Mouse (Mus musculus): ENCODE data around the gene Ankrd50. TPM values are rescaled to one million over a fixed set of nuclear protein-coding genes. Genes with fewer than 3 reads are reported as not detected.
A peak's percentile ranks its signal among the peaks of the same experiment; 100 is the strongest.

Gene Ankrd50
- polyA plus RNA-seq, 1 experiment from 2014 or later = 17.5 TPM

DNA sequence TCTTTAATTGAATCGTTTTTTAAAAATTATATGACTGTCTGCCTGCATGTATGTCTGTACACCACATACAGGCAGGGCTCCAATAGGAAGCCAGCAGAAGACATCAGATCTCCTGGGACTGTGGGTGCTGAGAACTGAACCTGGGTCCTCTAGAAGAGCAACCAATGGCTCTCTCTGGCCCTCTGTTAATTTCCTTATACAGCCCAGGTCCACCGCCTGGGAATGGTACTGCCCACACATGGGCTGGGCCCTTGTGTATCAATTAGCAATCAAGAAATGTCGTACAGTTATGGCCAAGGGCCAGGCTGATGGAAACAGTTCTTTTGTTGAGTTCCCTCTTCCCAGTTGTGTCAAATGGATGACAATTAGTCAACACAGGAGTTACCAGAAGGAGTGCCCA, 6.6 kb upstream of the Ankrd50 start:
- Histone ChIP-seq H3K9me3 (replicated peaks) (no peaks in the 10 kb centered on the region), H3K27me3 (replicated peaks) (no peaks in the 10 kb centered on the region; the same call in 1 of the 2 replicates), H3K9ac (replicated peaks) (no peak overlapping the region), H3K4me3 (replicated peaks) (no peak overlapping the region), H3K4me1 (no peaks in the 10 kb centered on the region), H3K36me3 (no peaks in the 10 kb centered on the region), H3K27ac (replicated peaks) (no peak overlapping the region), H3K4me2 (no peak overlapping the region)
- 83% methylated on average over 3 of the region's 3 CpGs for WGBS
- ATAC-seq (ENCODE audit: low FRiP score) = no peak

GRCm38 (mm10) chr3:38490720-38491119, 6.1 kb upstream of the Ankrd50 start:
- H3K4me1 ChIP-seq = no peaks in the 10 kb centered on the region
- H3K4me2 ChIP-seq = no peak overlapping the region
- H3K36me3 ChIP-seq = no peaks in the 10 kb centered on the region
- no peak overlapping the region for H3K4me3 ChIP-seq (replicated peaks)
- ATAC-seq (ENCODE audit: low FRiP score) = no peak
- no peak overlapping the region for H3K9ac ChIP-seq (replicated peaks)
- no peaks in the 10 kb centered on the region for H3K9me3 ChIP-seq (replicated peaks)
- no peak overlapping the region for H3K27ac ChIP-seq (replicated peaks)
- WGBS = 89% methylated on average over 2 of the region's 2 CpGs
- no peaks in the 10 kb centered on the region; the same call in 1 of the 2 replicates for H3K27me3 ChIP-seq (replicated peaks)

DNA sequence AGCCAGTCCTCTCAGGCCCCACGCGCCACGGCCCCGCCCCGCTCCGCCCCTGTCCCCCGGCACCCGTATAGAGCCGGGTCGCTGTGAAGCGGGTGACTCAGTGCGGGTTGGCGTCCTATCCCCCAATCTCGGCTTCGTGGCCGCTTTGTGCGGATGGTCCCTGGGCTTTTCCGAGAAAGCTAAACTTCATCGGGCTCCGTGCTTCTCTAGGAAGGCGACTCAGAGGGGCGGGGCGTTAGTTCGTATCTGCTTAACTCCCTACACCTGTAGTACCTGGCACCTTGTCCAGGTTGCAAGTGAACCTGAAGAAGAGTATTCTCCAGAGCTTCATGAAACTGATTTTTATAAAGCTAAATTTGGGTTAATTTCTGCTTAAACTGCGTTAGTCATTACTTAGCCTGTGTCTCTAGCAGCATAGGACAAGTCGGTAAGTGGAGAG, 482 bp upstream of the Ankrd50 start:
- H3K4me3 ChIP-seq (replicated peaks) = peak overlapping the region; percentile 83
- ATAC-seq (ENCODE audit: low FRiP score) = no peak
- peak overlapping the region; percentile 40 for H3K9ac ChIP-seq (replicated peaks)
- peaks cover 31% of the 10 kb centered on the region for H3K4me1 ChIP-seq
- peak overlapping the region; percentile 92 for H3K27ac ChIP-seq (replicated peaks)
- H3K27me3 ChIP-seq (replicated peaks) = no peaks in the 10 kb centered on the region; the same call in 1 of the 2 replicates
- 0 out of 2 replicates have a peak, but pooled peaks cover 2% of the 10 kb centered on the region for H3K36me3 ChIP-seq
- no peaks in the 10 kb centered on the region for H3K9me3 ChIP-seq (replicated peaks)
- WGBS = 2% methylated on average over 26 of the region's 26 CpGs
- peak overlapping the region; percentile 84 for H3K4me2 ChIP-seq

- H3K27ac ChIP-seq (replicated peaks) = peak overlapping the region; percentile 92
- H3K4me1 ChIP-seq = peaks cover 44% of the 10 kb centered on the region
- WGBS = 10% methylated on average over 10 of the region's 10 CpGs
- peak overlapping the region; percentile 97 for H3K9ac ChIP-seq (replicated peaks)
- no peaks in the 10 kb centered on the region for H3K27me3 ChIP-seq (replicated peaks)
- no peak for ATAC-seq (ENCODE audit: low FRiP score)
- H3K9me3 ChIP-seq (replicated peaks) = no peaks in the 10 kb centered on the region
- H3K4me3 ChIP-seq (replicated peaks) = peak overlapping the region; percentile 83
- H3K4me2 ChIP-seq = peak overlapping the region; percentile 84
- peaks cover 8% of the 10 kb centered on the region; the same call in 1 of the 2 replicates for H3K36me3 ChIP-seq
Measured at GRCm38 (mm10) chr3:38483551-38483950, 1.1 kb downstream of the Ankrd50 start.

- H3K36me3 ChIP-seq = peaks cover 12% of the 10 kb centered on the region; the same call in 1 of the 2 replicates
- peak overlapping the region; percentile 83 for H3K4me3 ChIP-seq (replicated peaks)
- no peaks in the 10 kb centered on the region for H3K9me3 ChIP-seq (replicated peaks)
- H3K27me3 ChIP-seq (replicated peaks) = no peaks in the 10 kb centered on the region
- H3K27ac ChIP-seq (replicated peaks) = 0 out of 2 replicates have a peak overlapping the region, but pooled peaks have one; percentile 92
- peak overlapping the region; percentile 84 for H3K4me2 ChIP-seq
- H3K4me1 ChIP-seq = peaks cover 50% of the 10 kb centered on the region
- WGBS = 13% methylated on average over 11 of the region's 11 CpGs
- H3K9ac ChIP-seq (replicated peaks) = peak overlapping the region; percentile 97
- no peak for ATAC-seq (ENCODE audit: low FRiP score)
Measured at GRCm38 (mm10) chr3:38482749-38483148, 1.9 kb downstream of the Ankrd50 start.

- peak overlapping the region; percentile 84 for H3K4me2 ChIP-seq
- H3K27ac ChIP-seq (replicated peaks) = no peak overlapping the region
- H3K4me3 ChIP-seq (replicated peaks) = peak overlapping the region; percentile 29
- H3K4me1 ChIP-seq = peaks cover 60% of the 10 kb centered on the region
- 53% methylated on average over 1 of the region's 1 CpGs for WGBS
- no peaks in the 10 kb centered on the region for H3K27me3 ChIP-seq (replicated peaks)
- H3K9ac ChIP-seq (replicated peaks) = no peak overlapping the region
- peaks cover 12% of the 10 kb centered on the region; the same call in 1 of the 2 replicates for H3K36me3 ChIP-seq
- no peaks in the 10 kb centered on the region for H3K9me3 ChIP-seq (replicated peaks)
- no peak for ATAC-seq (ENCODE audit: low FRiP score)
Measured at GRCm38 (mm10) chr3:38481106-38481505, 3.5 kb downstream of the Ankrd50 start.

- Histone ChIP-seq H3K36me3 (peaks cover 12% of the 10 kb centered on the region; the same call in 1 of the 2 replicates), H3K27ac (replicated peaks) (no peak overlapping the region), H3K9me3 (replicated peaks) (no peaks in the 10 kb centered on the region), H3K4me1 (peaks cover 77% of the 10 kb centered on the region), H3K4me2 (peak overlapping the region; percentile 22; the same call in 1 of the 2 replicates), H3K4me3 (replicated peaks) (no peak overlapping the region), H3K9ac (replicated peaks) (no peak overlapping the region), H3K27me3 (replicated peaks) (no peaks in the 10 kb centered on the region)
- ATAC-seq (ENCODE audit: low FRiP score) = no peak
- WGBS = 71% methylated on average over 1 of the region's 1 CpGs
Measured at GRCm38 (mm10) chr3:38477936-38478335, 6.7 kb downstream of the Ankrd50 start.

DNA sequence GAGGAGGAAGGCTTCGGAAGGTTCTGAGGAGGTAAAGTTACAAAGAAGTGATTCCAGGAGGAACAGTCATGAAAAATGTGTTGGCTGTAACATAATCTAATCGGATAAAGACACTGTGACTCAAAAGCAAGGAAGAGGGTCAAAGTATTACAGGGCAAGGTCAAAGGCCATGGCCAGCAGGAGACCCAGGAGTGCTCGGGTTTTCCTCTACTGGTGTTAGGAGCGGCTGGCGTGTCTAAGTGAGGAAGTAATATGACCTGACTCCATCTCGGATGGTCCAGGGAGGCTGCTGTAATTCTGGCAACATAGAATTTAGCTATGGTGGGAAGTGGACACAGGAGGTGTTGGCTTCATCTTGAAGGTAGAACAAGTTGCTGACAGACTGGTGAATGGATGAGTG, 9.1 kb downstream of the Ankrd50 start:
- H3K9me3 ChIP-seq (replicated peaks) = no peaks in the 10 kb centered on the region
- 81% methylated on average over 6 of the region's 6 CpGs for WGBS
- no peak overlapping the region for H3K4me3 ChIP-seq (replicated peaks)
- ATAC-seq (ENCODE audit: low FRiP score) = no peak
- H3K4me1 ChIP-seq = peaks cover 58% of the 10 kb centered on the region
- H3K4me2 ChIP-seq = no peak overlapping the region
- no peak overlapping the region for H3K9ac ChIP-seq (replicated peaks)
- H3K36me3 ChIP-seq = peaks cover 12% of the 10 kb centered on the region; the same call in 1 of the 2 replicates
- H3K27me3 ChIP-seq (replicated peaks) = no peaks in the 10 kb centered on the region
- no peak overlapping the region for H3K27ac ChIP-seq (replicated peaks)

- Histone ChIP-seq H3K4me3 (replicated peaks) (no peak overlapping the region), H3K4me1 (peaks cover 38% of the 10 kb centered on the region), H3K9me3 (replicated peaks) (no peaks in the 10 kb centered on the region), H3K36me3 (no peaks in the 10 kb centered on the region; the same call in 1 of the 2 replicates), H3K27me3 (replicated peaks) (no peaks in the 10 kb centered on the region), H3K4me2 (no peak overlapping the region), H3K9ac (replicated peaks) (no peak overlapping the region), H3K27ac (replicated peaks) (no peak overlapping the region)
- ATAC-seq (ENCODE audit: low FRiP score) = no peak
- WGBS = 86% methylated on average over 4 of the region's 4 CpGs
Measured at GRCm38 (mm10) chr3:38473138-38473537, 11.5 kb downstream of the Ankrd50 start.

- no peaks in the 10 kb centered on the region for H3K27me3 ChIP-seq (replicated peaks)
- peaks cover 29% of the 10 kb centered on the region for H3K4me1 ChIP-seq
- no peak overlapping the region for H3K4me2 ChIP-seq
- H3K9me3 ChIP-seq (replicated peaks) = no peaks in the 10 kb centered on the region
- H3K9ac ChIP-seq (replicated peaks) = no peak overlapping the region
- H3K27ac ChIP-seq (replicated peaks) = no peak overlapping the region
- no peaks in the 10 kb centered on the region; the same call in 1 of the 2 replicates for H3K36me3 ChIP-seq
- no peak overlapping the region for H3K4me3 ChIP-seq (replicated peaks)
- ATAC-seq (ENCODE audit: low FRiP score) = no peak
Measured at GRCm38 (mm10) chr3:38471516-38471915, 13.1 kb downstream of the Ankrd50 start.

GRCm38 (mm10) chr3:38468131-38468530, 16.5 kb downstream of the Ankrd50 start:
- Histone ChIP-seq H3K27ac (replicated peaks) (no peak overlapping the region), H3K36me3 (no peaks in the 10 kb centered on the region), H3K4me1 (peaks cover 2% of the 10 kb centered on the region; the same call in 1 of the 2 replicates), H3K4me3 (replicated peaks) (no peak overlapping the region), H3K4me2 (no peak overlapping the region), H3K9me3 (replicated peaks) (no peaks in the 10 kb centered on the region), H3K27me3 (replicated peaks) (no peaks in the 10 kb centered on the region), H3K9ac (replicated peaks) (no peak overlapping the region)
- WGBS = 93% methylated on average over 8 of the region's 8 CpGs
- ATAC-seq (ENCODE audit: low FRiP score) = no peak

- no peak for ATAC-seq (ENCODE audit: low FRiP score)
Measured at GRCm38 (mm10) chr3:38466880-38467405, 17.7 kb downstream of the Ankrd50 start.

More at GRCm38 (mm10) chr3:38466880-38467405, 17.7 kb downstream of the Ankrd50 start:
- Histone ChIP-seq H3K36me3 (peaks cover 11% of the 10 kb centered on the region), H3K4me1 (peaks cover 2% of the 10 kb centered on the region; the same call in 1 of the 2 replicates), H3K4me3 (replicated peaks) (no peak overlapping the region), H3K4me2 (no peak overlapping the region), H3K27ac (replicated peaks) (no peak overlapping the region), H3K9ac (replicated peaks) (no peak overlapping the region), H3K9me3 (replicated peaks) (no peaks in the 10 kb centered on the region), H3K27me3 (replicated peaks) (no peaks in the 10 kb centered on the region)
- 82% methylated on average over 8 of the region's 8 CpGs for WGBS

All from neural tube, embryonic 15.5 days (tissue).